ENCODE assay signal across 8 mouse cellular contexts in the genomic region with DNA sequence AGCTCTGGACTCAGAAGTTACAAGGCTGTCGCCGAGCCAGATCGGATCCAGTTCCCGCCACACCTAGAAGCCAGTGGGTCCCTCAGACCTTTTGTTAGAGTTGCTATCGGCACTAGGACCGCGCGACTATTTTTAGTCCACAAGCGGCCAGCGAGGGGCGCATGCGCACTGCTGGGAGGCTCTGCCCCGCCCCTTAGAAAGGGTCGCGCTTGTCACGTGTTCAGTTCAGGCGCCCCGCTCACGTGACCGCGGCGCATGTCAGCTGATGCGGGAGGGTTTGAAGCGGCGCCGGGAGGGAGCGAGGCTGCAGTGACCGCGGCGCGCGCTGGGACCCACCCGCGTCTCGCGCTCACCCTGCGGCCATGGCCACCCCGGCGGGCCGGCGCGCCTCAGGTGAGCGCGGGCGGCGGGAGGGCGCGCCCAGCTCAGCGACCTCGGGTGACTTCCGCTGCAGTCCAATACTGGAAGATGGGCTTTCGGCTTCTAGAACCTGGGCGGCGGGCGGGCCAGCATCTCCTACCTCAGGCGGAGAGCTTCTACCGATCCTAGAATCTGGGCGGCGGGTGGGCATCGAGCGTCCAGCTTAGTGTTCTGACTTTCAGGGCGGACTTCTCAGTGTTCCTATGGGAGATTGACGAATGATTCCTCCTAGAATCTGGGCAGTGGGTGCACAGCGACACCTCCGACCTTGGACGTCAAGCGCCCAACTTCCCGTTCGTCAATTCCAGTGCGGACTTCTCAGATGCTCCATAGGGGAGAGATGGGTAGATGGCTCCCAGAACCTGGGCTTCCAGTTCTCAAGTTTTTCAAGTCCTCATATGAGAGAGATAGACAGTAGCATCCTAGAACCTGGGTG. TPM values are rescaled to one million over a fixed set of nuclear protein-coding genes. Genes with fewer than 3 reads are reported as not detected.
A peak's percentile ranks its signal among the peaks of the same experiment; 100 is the strongest.
DNase-seq lines count a peak whose midpoint lies in the region; ATAC-seq lines count a peak whose summit lies in the region.

A gene (plus strand): TSS at position 223 of the 856 bp plus-strand sequence.

- H3K4me1 ChIP-seq in heart, embryonic 13.5 days, result peaks cover 24% of the 10 kb centered on the region
- H3K4me1 ChIP-seq in liver, embryonic 12.5 days, result peaks cover 37% of the 10 kb centered on the region
- peaks cover 15% of the 10 kb centered on the region for H3K4me1 ChIP-seq in stomach, embryonic 15.5 days

- under 1% methylated on average over 70 of the region's 70 CpGs for WGBS in heart, embryonic 13.5 days
- under 1% methylated on average over 70 of the region's 70 CpGs for WGBS in liver, embryonic 12.5 days (ENCODE audit: insufficient replicate concordance)
- WGBS in stomach, embryonic 15.5 days, result under 1% methylated on average over 60 of the region's 70 CpGs

- no peaks in the 10 kb centered on the region for H3K27me3 ChIP-seq in heart, embryonic 13.5 days (replicated peaks)
- H3K27me3 ChIP-seq in liver, embryonic 12.5 days (replicated peaks), result no peaks in the 10 kb centered on the region
- no peaks in the 10 kb centered on the region for H3K27me3 ChIP-seq in stomach, embryonic 15.5 days (replicated peaks)

- DNase-seq in CD4-positive helper T cell, adult 2 months (ENCODE audit: low read depth, low spot score), result peak; percentile 96
- peak; percentile 95 for DNase-seq in brain, embryonic 18.5 days (ENCODE audit: low read depth, low spot score)
- peak; percentile 99 for DNase-seq in kidney, postnatal 10 days
- peak; percentile 96 to 97 for DNase-seq in natural killer cell, adult 2 months (ENCODE audit: low spot score in 2 of 2)

- ATAC-seq in erythroid progenitor cell, adult 5-6 weeks (replicated peaks; ENCODE audit: low FRiP score, poor library complexity, severe bottlenecking), result peak; percentile 88
- ATAC-seq in heart, embryonic 13.5 days (ENCODE audit: extremely low read depth, insufficient number of reproducible peaks, low FRiP score, low TSS enrichment), result peak; percentile 90
- peak; percentile 89 for ATAC-seq in liver, embryonic 12.5 days
- ATAC-seq in stomach, embryonic 15.5 days (ENCODE audit: insufficient read depth, low FRiP score, low read depth), result peak; percentile 89

- H3K36me3 ChIP-seq in heart, embryonic 13.5 days, result peaks cover 34% of the 10 kb centered on the region
- peaks cover 21% of the 10 kb centered on the region for H3K36me3 ChIP-seq in liver, embryonic 12.5 days
- peaks cover 13% of the 10 kb centered on the region for H3K36me3 ChIP-seq in stomach, embryonic 15.5 days

- H3K4me2 ChIP-seq in heart, embryonic 13.5 days, result peak within 1 kb of the TSS; percentile 86
- peak within 1 kb of the TSS; percentile 96 for H3K4me2 ChIP-seq in liver, embryonic 12.5 days
- H3K4me2 ChIP-seq in stomach, embryonic 15.5 days, result peak within 1 kb of the TSS; percentile 79

- H3K4me3 ChIP-seq in heart, embryonic 13.5 days, result peak within 1 kb of the TSS; percentile 84
- H3K4me3 ChIP-seq in liver, embryonic 12.5 days, result peak within 1 kb of the TSS; percentile 80
- H3K4me3 ChIP-seq in stomach, embryonic 15.5 days (replicated peaks), result peak within 1 kb of the TSS; percentile 90

- H3K9ac ChIP-seq in heart, embryonic 13.5 days, result peak within 1 kb of the TSS; percentile 95
- peak within 1 kb of the TSS; percentile 87 for H3K9ac ChIP-seq in liver, embryonic 12.5 days
- peak within 1 kb of the TSS; percentile 80 for H3K9ac ChIP-seq in stomach, embryonic 15.5 days

- peak within 1 kb of the TSS; percentile 96 for H3K27ac ChIP-seq in heart, embryonic 13.5 days (replicated peaks)
- peak within 1 kb of the TSS; percentile 90 for H3K27ac ChIP-seq in liver, embryonic 12.5 days
- H3K27ac ChIP-seq in stomach, embryonic 15.5 days, result peak within 1 kb of the TSS; percentile 80

- peaks cover 6% of the 10 kb centered on the region; the same call in 1 of the 2 replicates for H3K9me3 ChIP-seq in heart, embryonic 13.5 days
- H3K9me3 ChIP-seq in liver, embryonic 12.5 days (replicated peaks), result 0 out of 2 replicates have a peak, but pooled peaks cover 6% of the 10 kb centered on the region
- no peaks in the 10 kb centered on the region for H3K9me3 ChIP-seq in stomach, embryonic 15.5 days

RNA-seq across cellular contexts. Expression of the gene that starts here (rescaled TPM):
- total RNA-seq in erythroid progenitor cell, adult 5-6 weeks (2015; ENCODE audit: low replicate concordance), result 45.3 and 65.2 TPM in 2 replicates
- total RNA-seq in erythroid progenitor cell, adult 5-6 weeks (2017; ENCODE audit: low replicate concordance), result 82.9 and 267 TPM in 2 replicates
- 46.1 and 46.7 TPM in 2 replicates for polyA plus RNA-seq in heart, embryonic 13.5 days (2015; fragmentation: Nextera tagmentation; extraction: Ambion mirVana)
- 25.7 and 26.9 TPM in 2 replicates for polyA plus RNA-seq in liver, embryonic 12.5 days (2016; fragmentation: Nextera tagmentation; extraction: Ambion mirVana)
- 47.7 and 48.5 TPM in 2 replicates for polyA plus RNA-seq in stomach, embryonic 15.5 days (2015; fragmentation: Nextera tagmentation; extraction: Ambion mirVana)

Comparison
In these comparisons a context has a peak if more than half of its experiments do, and no peak if none do; other contexts are left out.
1. Peak in every context shown above with its lines: DNase-seq, ATAC-seq, H3K4me3 ChIP-seq and H3K27ac ChIP-seq.